Mouse (Mus musculus) layer of hippocampus, adult 9-10 months (tissue): ENCODE results near the gene Slc4a2.
"Not testable (repeated sequence)": the region's sequence is repeated elsewhere in the genome, so short reads cannot be mapped to it uniquely, and the experiment has no call there.

Source experiments
- DNase-seq: peaks from one replicate; pipeline ENCODE4 v3.0.0; 2022; ENCODE audit warnings: low spot score

Gene Slc4a2

GRCm38 (mm10) chr5:24394165-24394894, 29.3 kb upstream of the Slc4a2 start:
- peak; percentile 98 for DNase-seq

- not testable (repeated sequence) for DNase-seq
These were observed 27.4 kb upstream of the Slc4a2 start for GRCm38 (mm10) chr5:24396254-24396653.

GRCm38 (mm10) chr5:24399686-24400085, 24.0 kb upstream of the Slc4a2 start:
- DNase-seq = no peak

GRCm38 (mm10) chr5:24400362-24400761, 23.3 kb upstream of the Slc4a2 start:
- no peak for DNase-seq

GRCm38 (mm10) chr5:24400911-24401605, 22.6 kb upstream of the Slc4a2 start:
- DNase-seq = no peak

- DNase-seq = no peak
These were observed 21.7 kb upstream of the Slc4a2 start for GRCm38 (mm10) chr5:24401969-24402368.

GRCm38 (mm10) chr5:24404594-24405360, 18.9 kb upstream of the Slc4a2 start:
- no peak for DNase-seq

- no peak for DNase-seq
These were observed 18.2 kb upstream of the Slc4a2 start for GRCm38 (mm10) chr5:24405389-24405876.

GRCm38 (mm10) chr5:24408651-24409050, 15.0 kb upstream of the Slc4a2 start:
- no peak for DNase-seq

GRCm38 (mm10) chr5:24409466-24409865, 14.2 kb upstream of the Slc4a2 start:
- DNase-seq = no peak

- no peak for DNase-seq
These were observed 11.6 kb upstream of the Slc4a2 start for GRCm38 (mm10) chr5:24412063-24412462.

GRCm38 (mm10) chr5:24413042-24413693, 10.5 kb upstream of the Slc4a2 start, which contains the start of gene Asic3:
Gene Asic3, plus strand, starts transcription at chr5:24413392.
- DNase-seq = no peak

- no peak for DNase-seq
These were observed 9.7 kb upstream of the Slc4a2 start for GRCm38 (mm10) chr5:24413938-24414337.

- peak; percentile 73 for DNase-seq
These were observed 7.4 kb upstream of the Slc4a2 start for GRCm38 (mm10) chr5:24416222-24416736.

- DNase-seq = no peak
These were observed 6.0 kb upstream of the Slc4a2 start for GRCm38 (mm10) chr5:24417587-24417986.

GRCm38 (mm10) chr5:24420381-24420780, 3.3 kb upstream of the Slc4a2 start:
- DNase-seq = no peak

GRCm38 (mm10) chr5:24424004-24424781, 556 bp downstream of the Slc4a2 start:
- no peak for DNase-seq

- no peak for DNase-seq
These were observed 1.3 kb downstream of the Slc4a2 start for GRCm38 (mm10) chr5:24424861-24425411.

GRCm38 (mm10) chr5:24425421-24426036, 1.9 kb downstream of the Slc4a2 start:
- DNase-seq = no peak

GRCm38 (mm10) chr5:24426037-24426432, 2.4 kb downstream of the Slc4a2 start:
- DNase-seq = no peak
